ENCODE assay signal across 8 mouse cellular contexts in the genomic region with DNA sequence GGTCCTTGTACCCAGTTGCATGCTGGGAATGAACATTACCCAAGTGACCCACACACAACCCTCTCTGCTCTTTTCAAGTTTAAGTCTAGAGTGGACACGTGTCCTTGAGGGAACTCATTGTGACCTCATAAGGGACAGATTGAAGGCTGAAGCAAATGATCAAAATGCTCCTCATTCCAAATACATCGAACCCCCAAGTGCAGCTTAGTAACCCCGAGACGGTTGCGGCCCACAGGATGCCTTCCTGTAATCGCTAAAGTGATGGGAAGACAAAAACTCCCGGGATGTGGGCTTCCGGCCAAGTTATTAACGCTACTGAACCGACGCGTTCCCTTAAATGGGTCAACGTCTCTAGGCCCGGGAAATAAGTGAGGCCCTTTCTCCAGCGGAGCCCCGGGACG. TPM values are rescaled to one million over a fixed set of nuclear protein-coding genes. Genes with fewer than 3 reads are reported as not detected.
DNase-seq lines count a peak whose midpoint lies in the region; ATAC-seq and TF ChIP-seq lines count a peak whose summit lies in the region.

No protein-coding gene starts in this region.

- H3K27ac ChIP-seq in neural tube, embryonic 11.5 days (ENCODE audit: low read depth, low read length), result peak overlapping the region; percentile 78
- peak overlapping the region; percentile 84 for H3K27ac ChIP-seq in embryonic facial prominence, embryonic 12.5 days
- peak overlapping the region; percentile 96 for H3K27ac ChIP-seq in limb, embryonic 10.5 days
- peak overlapping the region; percentile 84 for H3K27ac ChIP-seq in small intestine, adult 2 months (ENCODE audit: insufficient read depth, low read depth, low read length)

- peak overlapping the region; percentile 92 for H3K4me3 ChIP-seq in neural tube, embryonic 11.5 days (ENCODE audit: low read depth, low read length)
- H3K4me3 ChIP-seq in embryonic facial prominence, embryonic 12.5 days, result peak overlapping the region; percentile 95
- H3K4me3 ChIP-seq in limb, embryonic 10.5 days, result peak overlapping the region; percentile 96
- peak overlapping the region; percentile 96 for H3K4me3 ChIP-seq in small intestine, adult 2 months (ENCODE audit: low read depth, low read length)

- H3K9me3 ChIP-seq in neural tube, embryonic 11.5 days (ENCODE audit: control insufficient read depth, low read length), result no peaks in the 10 kb centered on the region
- no peaks in the 10 kb centered on the region for H3K9me3 ChIP-seq in embryonic facial prominence, embryonic 12.5 days
- no peaks in the 10 kb centered on the region for H3K9me3 ChIP-seq in limb, embryonic 10.5 days (replicated peaks)

- peak; percentile 25 for DNase-seq in neural tube, embryonic 11.5 days (ENCODE audit: low spot score)
- DNase-seq in neural tube, embryonic 10.5 days (ENCODE audit: extremely low spot score, low spot score), result no peak
- DNase-seq in limb, embryonic 10.5 days (ENCODE audit: low spot score), result no peak
- no peak for DNase-seq in thymus, postnatal 36 days
- no peak for DNase-seq in frontal cortex, postnatal 36 days (ENCODE audit: low spot score in 2 of 2)

- H3K4me1 ChIP-seq in neural tube, embryonic 11.5 days (ENCODE audit: control insufficient read depth, insufficient read depth, low read length), result peaks cover 15% of the 10 kb centered on the region
- H3K4me1 ChIP-seq in embryonic facial prominence, embryonic 12.5 days, result peaks cover 20% of the 10 kb centered on the region
- H3K4me1 ChIP-seq in limb, embryonic 10.5 days, result peaks cover 47% of the 10 kb centered on the region
- peaks cover 16% of the 10 kb centered on the region for H3K4me1 ChIP-seq in small intestine, adult 2 months (ENCODE audit: control insufficient read depth, insufficient read depth, insufficient read length, low read length)

- under 1% methylated on average over 17 of the region's 17 CpGs for WGBS in neural tube, embryonic 11.5 days
- WGBS in embryonic facial prominence, embryonic 12.5 days, result 1% methylated on average over 17 of the region's 17 CpGs
- under 1% methylated on average over 17 of the region's 17 CpGs for WGBS in limb, embryonic 10.5 days
- under 1% methylated on average over 17 of the region's 17 CpGs for WGBS in small intestine, adult 2 months

- TF ChIP-seq POLR2A in small intestine, adult 2 months (IDR thresholded peaks at IDR 0.05; ENCODE audit: low read depth, low read length), result no peak

- no peak for TF ChIP-seq CTCF in small intestine, adult 2 months (IDR thresholded peaks at IDR 0.05; ENCODE audit: extremely low read depth, insufficient read length, insufficient replicate concordance, low read depth, low read length)

- H3K4me2 ChIP-seq in neural tube, embryonic 11.5 days (ENCODE audit: low read depth), result peak overlapping the region; percentile 64
- H3K4me2 ChIP-seq in embryonic facial prominence, embryonic 12.5 days (replicated peaks), result peak overlapping the region; percentile 72

- no peaks in the 10 kb centered on the region for H3K27me3 ChIP-seq in neural tube, embryonic 11.5 days (ENCODE audit: control insufficient read depth, insufficient read depth, low read length)
- no peaks in the 10 kb centered on the region for H3K27me3 ChIP-seq in embryonic facial prominence, embryonic 12.5 days
- no peaks in the 10 kb centered on the region for H3K27me3 ChIP-seq in limb, embryonic 10.5 days (ENCODE audit: low read depth, poor library complexity, severe bottlenecking)
- H3K27me3 ChIP-seq in small intestine, adult 2 months (ENCODE audit: control insufficient read depth, insufficient read depth, low read length), result no peaks in the 10 kb centered on the region

- ATAC-seq in neural tube, embryonic 11.5 days (ENCODE audit: insufficient read depth, low FRiP score, low TSS enrichment), result no peak
- no peak for ATAC-seq in embryonic facial prominence, embryonic 12.5 days (ENCODE audit: insufficient number of reproducible peaks, insufficient read depth, low FRiP score, low TSS enrichment)
- ATAC-seq in megakaryocyte progenitor cell, adult 5-6 weeks (replicated peaks; ENCODE audit: poor library complexity), result no peak

- peaks cover 13% of the 10 kb centered on the region for H3K36me3 ChIP-seq in neural tube, embryonic 11.5 days (ENCODE audit: control insufficient read depth, insufficient read depth, low read length)
- H3K36me3 ChIP-seq in embryonic facial prominence, embryonic 12.5 days, result peaks cover 29% of the 10 kb centered on the region
- H3K36me3 ChIP-seq in limb, embryonic 10.5 days, result peaks cover 35% of the 10 kb centered on the region
- H3K36me3 ChIP-seq in small intestine, adult 2 months (ENCODE audit: control insufficient read depth, insufficient read depth, low read length), result peaks cover 26% of the 10 kb centered on the region

- H3K9ac ChIP-seq in neural tube, embryonic 11.5 days (ENCODE audit: low read length), result peak overlapping the region; percentile 97
- peak overlapping the region; percentile 94 for H3K9ac ChIP-seq in embryonic facial prominence, embryonic 12.5 days

RNA-seq across cellular contexts. Expression of a gene that starts 0.4 kb away (rescaled TPM):
- polyA plus RNA-seq in neural tube, embryonic 11.5 days (2014; fragmentation: Nextera tagmentation; extraction: Ambion mirVana), result 284 and 297 TPM in 2 replicates
- polyA plus RNA-seq in embryonic facial prominence, embryonic 12.5 days (2016; fragmentation: Nextera tagmentation; extraction: Ambion mirVana), result 239 and 261 TPM in 2 replicates
- 290 and 342 TPM in 2 replicates for polyA plus RNA-seq in limb, embryonic 10.5 days (2016; fragmentation: Nextera tagmentation; extraction: Ambion mirVana)
- 2.9 and 7.5 TPM in 2 replicates for polyA plus RNA-seq in small intestine, adult 2 months (2012; rRNA removed)
- total RNA-seq in megakaryocyte progenitor cell, adult 5-6 weeks (2015), result 619 and 658 TPM in 2 replicates
- total RNA-seq in megakaryocyte progenitor cell, adult 5-6 weeks (2017), result 405 and 458 TPM in 2 replicates

RNA-seq across cellular contexts. Expression of a gene that starts 4.1 kb away (rescaled TPM):
- 31.4 and 32.9 TPM in 2 replicates for polyA plus RNA-seq in neural tube, embryonic 11.5 days (2014; fragmentation: Nextera tagmentation; extraction: Ambion mirVana)
- 27.2 and 27.9 TPM in 2 replicates for polyA plus RNA-seq in embryonic facial prominence, embryonic 12.5 days (2016; fragmentation: Nextera tagmentation; extraction: Ambion mirVana)
- polyA plus RNA-seq in limb, embryonic 10.5 days (2016; fragmentation: Nextera tagmentation; extraction: Ambion mirVana), result 17.9 and 20.4 TPM in 2 replicates
- polyA plus RNA-seq in small intestine, adult 2 months (2012; rRNA removed), result 6.9 and 10.5 TPM in 2 replicates
- 20.3 and 22.6 TPM in 2 replicates for total RNA-seq in megakaryocyte progenitor cell, adult 5-6 weeks (2015)
- total RNA-seq in megakaryocyte progenitor cell, adult 5-6 weeks (2017), result 23.7 and 26.1 TPM in 2 replicates

Comparison
In these comparisons a context has a peak if more than half of its experiments do, and no peak if none do; other contexts are left out.
1. RNA of a gene that starts 0.4 kb away (polyA plus RNA-seq): 290 to 342 TPM in limb, embryonic 10.5 days, 284 to 297 TPM in neural tube, embryonic 11.5 days and 239 to 261 TPM in embryonic facial prominence, embryonic 12.5 days; 2.9 to 7.5 TPM in small intestine, adult 2 months; every median in the first group is over 10 times any median in the second.
2. Peak in every context shown above with its lines, with median percentiles within 50 percentile points of each other: H3K27ac ChIP-seq and H3K4me3 ChIP-seq.